Mouse (Mus musculus) spleen, adult 2 months (tissue): Measurements from ENCODE around the gene Eif2d.

Experiments used
- CTCF ChIP-seq: fragments of 200-500 bp; IDR thresholded peaks from 2 replicates; pipeline ENCODE4 v1.5.1; 2011; ENCODE audit warnings: mild to moderate bottlenecking, inconsistent platforms; ENCODE audit not compliant: insufficient read depth, insufficient read length, insufficient replicate concordance; ENCODE audit errors: extremely low read depth
- POLR2A ChIP-seq: fragments of 200-500 bp; IDR thresholded peaks from 2 replicates; pipeline ENCODE4 v1.6.1; 2011; ENCODE audit warnings: low read depth, low read length, inconsistent platforms

GRCm38 (mm10) chr1:131204461-131204860 lies 51.5 kb downstream of the Eif2d start:
- TF ChIP-seq CTCF (no peak), POLR2A (no peak)
